Mouse (Mus musculus) olfactory bulb, adult 2 months (tissue): Measurements from ENCODE around the gene Clec2l.

Experiments used
- CTCF ChIP-seq: fragments of 200-500 bp; IDR thresholded peaks from 2 replicates; pipeline ENCODE4 v1.5.1; 2012; ENCODE audit warnings: low read depth, mild to moderate bottlenecking, low read length, moderate library complexity; ENCODE audit not compliant: insufficient read depth
- POLR2A ChIP-seq: fragments of 200-500 bp; IDR thresholded peaks from 2 replicates; pipeline ENCODE4 v1.6.1; 2012; ENCODE audit warnings: mild to moderate bottlenecking, low read depth, low read length, moderate library complexity; ENCODE audit not compliant: insufficient read depth

GRCm38 (mm10) chr6:38629556-38629955 lies 33.3 kb upstream of the Clec2l start:
- TF ChIP-seq CTCF: no peak
- TF ChIP-seq POLR2A: no peak
